Mouse (Mus musculus) embryonic fibroblast, embryonic 13.5 days (primary cell): ENCODE data around the gene Ccdc188.

ENCODE experiments used
- CTCF ChIP-seq: IDR thresholded peaks from 2 replicates; pipeline ENCODE4 v1.5.1; 2011; ENCODE audit warnings: mild to moderate bottlenecking, control low read depth, low read length, moderate library complexity, borderline replicate concordance; ENCODE audit not compliant: insufficient read depth
- POLR2A ChIP-seq: IDR thresholded peaks from 2 replicates; pipeline ENCODE4 v1.6.1; 2011; ENCODE audit warnings: low read depth, mild to moderate bottlenecking, control low read depth, low read length, moderate library complexity

DNA sequence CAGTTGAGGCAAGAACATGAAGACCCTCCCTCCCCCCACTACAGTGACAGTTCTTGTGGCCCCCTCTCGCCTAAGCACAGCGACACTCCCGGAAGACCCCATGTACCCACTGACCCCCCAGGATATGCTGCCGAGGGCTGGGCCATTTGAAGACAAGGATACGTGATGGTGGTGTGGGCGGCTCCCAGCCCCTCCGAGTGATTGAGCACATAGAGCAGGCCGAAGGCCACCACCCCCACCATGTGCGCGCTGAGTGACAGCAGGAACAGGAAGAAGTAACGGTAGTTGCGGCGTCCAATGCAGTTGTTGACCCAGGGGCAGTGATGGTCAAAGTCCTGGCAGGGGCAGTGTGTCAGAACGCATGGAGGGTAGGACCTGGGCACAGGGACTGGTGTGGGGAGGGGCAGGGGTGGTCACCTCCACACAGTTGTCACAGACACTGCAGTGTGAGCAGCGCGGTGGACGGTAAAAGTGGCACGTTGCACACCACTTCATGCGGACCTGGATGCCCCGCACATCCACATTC lies 10.3 kb downstream of the Ccdc188 start:
- TF ChIP-seq CTCF (no peak), POLR2A (no peak)
